8 mouse cellular contexts compared by ENCODE assay signal in genomic region chrX:42148788-42149556, GRCm38 (mm10). TPM values are rescaled to one million over a fixed set of nuclear protein-coding genes. Genes with fewer than 3 reads are reported as not detected.
DNase-seq lines count a peak whose midpoint lies in the region; ATAC-seq and TF ChIP-seq lines count a peak whose summit lies in the region.

Gene Stag2, plus strand, starts transcription at chrX:42149317.

- peak within 1 kb of the TSS; percentile 100 for H3K27ac ChIP-seq in cortical plate, adult 2 months (ENCODE audit: insufficient read depth, low read length)

- peak within 1 kb of the TSS; percentile 97 for H3K4me3 ChIP-seq in cortical plate, adult 2 months (ENCODE audit: insufficient read depth, low read length)

- TF ChIP-seq CTCF in cortical plate, adult 2 months (IDR thresholded peaks at IDR 0.05; ENCODE audit: extremely low read depth, insufficient read depth, low read length), result peak; percentile 52

- intact Hi-C loops in left cerebral cortex, postnatal 14 days (cut with DNase I), result loop anchor here (2.0 kb wide), 1 partner anchor 80 kb away; no protein-coding TSS in a partner anchor

- peak; percentile 72 for ATAC-seq in megakaryocyte-erythroid progenitor cell, adult 5-6 weeks (replicated peaks; ENCODE audit: low FRiP score, low TSS enrichment, poor library complexity, severe bottlenecking)

- TF ChIP-seq POLR2A in cortical plate, adult 2 months (IDR thresholded peaks at IDR 0.05; ENCODE audit: extremely low read depth, insufficient read depth, low read length), result no peak

- no peaks in the 10 kb centered on the region for H3K4me1 ChIP-seq in cortical plate, adult 2 months (ENCODE audit: control insufficient read depth, insufficient read depth, low read length)

- peak; percentile 92 to 94 for DNase-seq in adrenal gland, adult (ENCODE audit: inconsistent age in 2 of 2, low spot score in 1 of 2)
- DNase-seq in gastrocnemius, adult 8-10 months (ENCODE audit: low spot score in 2 of 2), result peak; percentile 60 to 80
- DNase-seq in induced T-regulatory cell, adult 2 months (ENCODE audit: low read depth), result peak; percentile 91
- DNase-seq in left cerebral cortex, postnatal 14 days (ENCODE audit: low spot score in 2 of 2), result peak; percentile 85 to 86
- DNase-seq in right cerebral cortex, postnatal 25 days, result peak; percentile 88
- DNase-seq in urinary bladder, postnatal 36 days (ENCODE audit: low spot score in 2 of 2), result peak; percentile 71 to 88

RNA-seq across cellular contexts. Expression of gene Stag2, which starts in this region (rescaled TPM):
- 20.6 and 20.7 TPM in 2 replicates for polyA plus RNA-seq in cortical plate, adult 2 months (2012; rRNA removed)
- 10 to 100 TPM; 47.1 to 62.3 (median 53.7) TPM for total RNA-seq in gastrocnemius, adult 8-10 months (2022)
- total RNA-seq in left cerebral cortex, postnatal 14 days (2021), result 10 to 100 TPM; 47.7 to 52.3 TPM
- 65.2 and 118 TPM in 2 replicates for total RNA-seq in megakaryocyte-erythroid progenitor cell, adult 5-6 weeks (2014; fragmentation: Nextera tagmentation)
- total RNA-seq in megakaryocyte-erythroid progenitor cell, adult 5-6 weeks (2017), result 508 and 636 TPM in 2 replicates

Comparison
In these comparisons a context has a peak if more than half of its experiments do, and no peak if none do; other contexts are left out.
1. Peak in every context shown above with its lines: DNase-seq, ATAC-seq, H3K4me3 ChIP-seq and H3K27ac ChIP-seq.